Mouse (Mus musculus): Measurements from ENCODE around the gene Lhcgr.
"Not testable (repeated sequence)": the region's sequence is repeated elsewhere in the genome, so short reads cannot be mapped to it uniquely, and the experiment has no call there.

Gene Lhcgr

GRCm38 (mm10) chr17:88791440-88792152 is at the start of gene Lhcgr:
Gene Lhcgr, minus strand, starts transcription at chr17:88791990.
- DNase-seq (ENCODE audit: low spot score in 2 of 2), result no peak

- DNase-seq (ENCODE audit: low spot score in 2 of 2), result no peak
Observed at GRCm38 (mm10) chr17:88817601-88818000, 25.8 kb upstream of the Lhcgr start.

GRCm38 (mm10) chr17:88812943-88813342 is 21.2 kb upstream of the Lhcgr start:
- DNase-seq (ENCODE audit: low spot score in 2 of 2), result not testable (repeated sequence)

GRCm38 (mm10) chr17:88810807-88811206 is 19.0 kb upstream of the Lhcgr start:
- DNase-seq (ENCODE audit: low spot score in 2 of 2), result no peak

GRCm38 (mm10) chr17:88806421-88806820 is 14.6 kb upstream of the Lhcgr start:
- DNase-seq (ENCODE audit: low spot score in 2 of 2), result no peak

GRCm38 (mm10) chr17:88803441-88803840 is 11.7 kb upstream of the Lhcgr start:
- DNase-seq (ENCODE audit: low spot score in 2 of 2), result no peak

- DNase-seq (ENCODE audit: low spot score in 2 of 2), result no peak
Observed at GRCm38 (mm10) chr17:88790680-88791079, 1.1 kb downstream of the Lhcgr start.

- DNase-seq (ENCODE audit: low spot score in 2 of 2), result no peak
Observed at GRCm38 (mm10) chr17:88788392-88788791, 3.4 kb downstream of the Lhcgr start.

GRCm38 (mm10) chr17:88786881-88787280 is 4.9 kb downstream of the Lhcgr start:
- no peak for DNase-seq (ENCODE audit: low spot score in 2 of 2)

GRCm38 (mm10) chr17:88786385-88786784 is 5.4 kb downstream of the Lhcgr start:
- DNase-seq (ENCODE audit: low spot score in 2 of 2), result no peak

GRCm38 (mm10) chr17:88779148-88779547 is 12.6 kb downstream of the Lhcgr start:
- no peak for DNase-seq (ENCODE audit: low spot score in 2 of 2)

GRCm38 (mm10) chr17:88774103-88774526 is 17.7 kb downstream of the Lhcgr start:
- DNase-seq (ENCODE audit: low spot score in 2 of 2), result no peak

GRCm38 (mm10) chr17:88770081-88770480 is 21.7 kb downstream of the Lhcgr start:
- no peak for DNase-seq (ENCODE audit: low spot score in 2 of 2)

GRCm38 (mm10) chr17:88769283-88769859 is 22.4 kb downstream of the Lhcgr start:
- no peak for DNase-seq (ENCODE audit: low spot score in 2 of 2)

GRCm38 (mm10) chr17:88766857-88767256 is 24.9 kb downstream of the Lhcgr start:
- no peak for DNase-seq (ENCODE audit: low spot score in 2 of 2)

- no peak for DNase-seq (ENCODE audit: low spot score in 2 of 2)
Observed at GRCm38 (mm10) chr17:88764136-88764485, 27.7 kb downstream of the Lhcgr start.

GRCm38 (mm10) chr17:88763396-88764135 is 28.2 kb downstream of the Lhcgr start:
- DNase-seq (ENCODE audit: low spot score in 2 of 2), result no peak

- no peak for DNase-seq (ENCODE audit: low spot score in 2 of 2)
Observed at GRCm38 (mm10) chr17:88758003-88758437, 33.8 kb downstream of the Lhcgr start.

- no peak for DNase-seq (ENCODE audit: low spot score in 2 of 2)
Observed at GRCm38 (mm10) chr17:88755776-88756175, 36.0 kb downstream of the Lhcgr start.

GRCm38 (mm10) chr17:88753472-88753857 is 38.3 kb downstream of the Lhcgr start:
- DNase-seq (ENCODE audit: low spot score in 2 of 2), result no peak

GRCm38 (mm10) chr17:88752827-88753471 is 38.8 kb downstream of the Lhcgr start:
- peak in 1 of 2 experiments; percentile 20 for DNase-seq (ENCODE audit: low spot score in 2 of 2)

- DNase-seq (ENCODE audit: low spot score in 2 of 2), result no peak
Observed at GRCm38 (mm10) chr17:88749646-88750045, 42.1 kb downstream of the Lhcgr start.

All from spleen, postnatal 10 days (tissue).